Mouse (Mus musculus) large intestine, adult 2 months (tissue): ENCODE data around the gene Pfdn5. TPM values are rescaled to one million over a fixed set of nuclear protein-coding genes. Genes with fewer than 3 reads are reported as not detected.
"Not testable (repeated sequence)": the region's sequence is repeated elsewhere in the genome, so short reads cannot be mapped to it uniquely, and the experiment has no call there.

Source experiments
- DNase-seq: peaks from one replicate; pipeline ENCODE4 v3.0.0-alpha.2; 2012; ENCODE audit warnings: low read depth, low spot score
- WGBS: fragments of 180-500 bp; shearing (Covaris S2); methylation state at CpG from one replicate; pipeline ENCODE4 v1.1.7; 2018; 5-methylcytosine and 5-hydroxymethylcytosine counted together
- polyA plus RNA-seq: library from polyadenylated mRNA; depleted of rRNA; stranded (reverse); fragments of >200 nt; gene quantifications from 2 replicates; pipeline ENCODE4 v1.2.3, GENCODE M21; 2012

Gene Pfdn5
- polyA plus RNA-seq, 1 experiment: 98.7 TPM

- no peak for DNase-seq
- 43% methylated on average over 8 of the region's 8 CpGs for whole genome bisulfite sequencing
Measured at GRCm38 (mm10) chr15:102326892-102327291, 976 bp downstream of the Pfdn5 start.

DNA sequence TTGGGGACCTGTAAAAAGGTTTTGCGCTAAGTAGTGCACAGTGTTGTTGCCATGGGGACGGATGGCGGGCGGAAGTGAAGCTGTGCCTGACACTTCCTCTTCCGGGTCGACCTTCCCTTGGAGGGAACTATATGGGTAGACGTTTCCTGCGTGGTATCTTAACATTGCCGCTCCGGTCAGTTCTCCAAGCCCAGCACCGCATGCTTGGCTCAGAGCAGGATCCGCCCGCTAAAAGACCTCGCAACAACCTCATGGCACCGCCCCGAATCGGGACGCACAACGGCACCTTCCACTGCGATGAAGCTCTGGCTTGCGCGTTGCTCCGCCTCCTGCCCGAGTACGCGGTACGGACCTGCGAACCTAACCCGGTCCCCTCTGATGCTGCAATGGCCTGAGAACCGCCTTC is 5.7 kb downstream of the Pfdn5 start, which contains the start of gene Myg1:
Gene Myg1, plus strand, starts transcription at position 100 of the 406 bp plus-strand sequence.
- under 1% methylated on average over 30 of the region's 30 CpGs for WGBS
- DNase-seq: peak; percentile 83

DNA sequence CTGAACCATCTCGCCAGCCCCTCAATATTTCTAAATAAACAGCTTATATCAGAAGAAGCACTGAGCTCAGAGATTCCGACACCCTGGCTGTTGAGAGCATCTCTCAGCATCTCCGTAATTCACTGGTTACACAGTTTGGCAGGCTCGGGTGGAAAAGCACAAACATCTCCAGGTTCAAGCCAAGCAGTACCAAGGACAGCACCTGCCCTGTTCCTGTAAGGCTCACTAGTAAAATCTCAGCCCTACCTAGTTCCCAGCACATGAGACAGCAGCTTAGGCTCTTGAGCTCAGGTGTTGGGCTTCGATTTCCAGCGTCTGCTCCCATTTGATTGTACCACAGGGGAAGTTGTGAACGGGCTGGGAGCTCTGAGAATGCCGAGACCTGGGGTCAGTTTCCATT is 9.3 kb downstream of the Pfdn5 start:
- no peak for DNase-seq
- WGBS: 83% methylated on average over 8 of the region's 8 CpGs

DNA sequence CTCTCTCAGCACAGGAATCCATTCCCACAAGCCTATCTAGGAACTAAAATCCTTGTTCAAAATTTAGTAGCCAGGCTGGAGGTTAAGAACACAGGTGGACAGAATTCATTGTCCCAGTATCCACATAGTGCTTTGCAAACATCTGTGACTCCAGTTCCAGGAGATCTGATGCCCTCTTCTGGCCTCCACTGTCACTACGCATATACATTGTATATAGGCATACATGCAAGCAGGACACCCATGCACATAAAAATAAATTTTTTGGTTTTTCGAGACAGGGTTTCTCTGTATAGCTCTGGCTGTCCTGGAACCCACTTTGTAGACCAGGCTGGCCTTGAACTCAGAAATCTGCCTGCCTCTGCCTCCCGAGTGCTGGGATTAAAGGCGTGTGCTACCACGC is 10.0 kb downstream of the Pfdn5 start:
- DNase-seq: not testable (repeated sequence)
- 89% methylated on average over 5 of the region's 5 CpGs for WGBS

DNA sequence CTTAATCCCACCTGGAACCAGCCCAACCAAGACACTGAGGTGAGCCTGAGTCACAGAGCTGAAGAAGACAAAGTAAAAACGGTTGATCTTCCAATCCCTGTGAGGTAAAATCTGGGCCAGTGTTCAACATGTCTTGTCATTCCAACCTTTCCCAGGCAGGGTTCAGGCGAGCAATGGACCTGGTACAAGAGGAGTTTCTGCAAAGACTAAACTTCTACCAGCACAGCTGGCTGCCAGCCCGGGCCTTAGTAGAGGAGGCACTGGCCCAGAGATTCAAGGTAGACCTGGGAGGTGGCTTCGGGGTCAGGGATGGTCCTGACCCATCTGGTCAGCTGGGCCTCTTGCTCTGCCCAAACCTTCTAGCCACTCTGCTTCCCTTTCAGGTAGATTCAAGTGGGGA is 11.0 kb downstream of the Pfdn5 start:
- DNase-seq: no peak
- WGBS: 86% methylated on average over 4 of the region's 4 CpGs

DNA sequence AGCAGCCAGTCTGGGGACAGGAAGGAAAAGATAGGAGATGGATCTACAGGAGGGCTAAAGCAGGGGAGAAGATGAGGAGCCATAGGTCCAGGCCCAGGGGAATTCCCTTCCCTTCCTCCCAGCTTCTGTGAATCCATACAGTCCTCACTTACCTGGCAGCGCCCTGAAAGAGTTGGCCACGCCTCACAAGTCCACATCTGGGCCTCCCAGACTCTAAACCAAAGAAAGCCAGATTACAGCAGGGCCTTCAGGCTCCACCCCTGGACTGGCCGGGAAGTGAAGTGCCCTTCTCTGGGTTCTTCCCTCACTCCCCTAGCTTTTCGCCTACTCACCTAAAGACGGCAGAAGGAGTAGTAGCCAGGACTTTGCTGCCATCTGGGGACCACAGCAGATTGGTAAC is 13.7 kb downstream of the Pfdn5 start:
- DNase-seq: no peak
- WGBS: 49% methylated on average over 5 of the region's 5 CpGs

DNA sequence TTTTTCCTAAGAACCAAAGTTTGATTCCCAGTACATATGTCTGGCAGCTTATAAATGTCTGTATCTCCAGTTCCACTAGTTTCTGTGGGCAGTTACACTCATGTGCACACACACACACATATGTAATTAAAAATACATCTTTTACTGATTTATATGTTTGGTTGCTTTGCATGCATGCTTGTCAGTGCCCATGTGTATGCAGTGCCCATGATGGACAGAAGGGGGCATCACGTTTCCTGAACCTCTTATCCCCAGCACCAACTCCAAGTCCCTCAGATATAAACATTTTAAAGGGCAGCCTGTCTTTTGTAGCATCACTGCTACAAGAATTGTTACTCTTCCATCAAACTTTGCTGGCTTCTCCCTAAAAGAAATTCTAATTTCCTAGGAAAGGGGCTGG is 15.7 kb downstream of the Pfdn5 start:
- 9% methylated on average over 1 of the region's 1 CpGs for WGBS
- no peak for DNase-seq

DNA sequence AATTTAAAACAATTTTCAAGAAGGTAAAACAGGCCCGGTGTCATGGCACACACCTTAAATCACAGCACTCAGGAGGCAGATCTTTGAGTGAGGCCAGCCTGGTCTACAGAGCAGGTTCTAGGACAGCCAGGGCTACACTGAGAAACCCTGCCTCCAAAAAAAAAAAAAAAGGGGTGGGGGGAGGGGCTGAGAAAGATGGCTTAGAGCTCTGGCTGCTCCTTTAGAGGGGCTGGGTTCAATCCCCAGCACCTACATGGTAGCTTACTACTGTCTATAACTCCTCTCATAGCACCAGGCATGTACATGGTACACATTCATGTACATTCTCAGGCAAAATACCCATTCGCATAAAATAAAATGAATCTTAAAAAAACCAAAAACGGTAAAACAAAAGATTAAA is 18.6 kb downstream of the Pfdn5 start:
- no peak for DNase-seq
- 90% methylated on average over 3 of the region's 3 CpGs for WGBS

DNA sequence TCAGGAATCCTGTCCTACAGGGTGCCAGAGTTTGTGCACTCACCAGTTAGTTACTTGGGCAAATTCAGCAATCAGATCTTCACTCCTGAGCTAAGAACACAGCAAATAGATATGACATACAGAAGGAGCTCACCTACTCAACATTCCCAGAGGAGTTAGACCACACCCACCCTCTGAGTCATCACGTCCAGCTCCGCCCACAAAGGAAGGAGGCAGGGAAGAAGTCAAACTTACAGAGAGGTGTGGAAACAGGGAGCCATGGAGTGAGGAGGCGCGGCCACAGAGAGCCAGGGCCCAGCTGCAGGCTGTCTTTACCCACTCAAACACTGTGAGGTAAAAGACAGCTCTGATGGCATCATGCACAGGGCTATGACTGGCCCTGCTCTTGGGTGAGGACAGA is 20.5 kb downstream of the Pfdn5 start:
- 41% methylated on average over 4 of the region's 4 CpGs for WGBS

DNA sequence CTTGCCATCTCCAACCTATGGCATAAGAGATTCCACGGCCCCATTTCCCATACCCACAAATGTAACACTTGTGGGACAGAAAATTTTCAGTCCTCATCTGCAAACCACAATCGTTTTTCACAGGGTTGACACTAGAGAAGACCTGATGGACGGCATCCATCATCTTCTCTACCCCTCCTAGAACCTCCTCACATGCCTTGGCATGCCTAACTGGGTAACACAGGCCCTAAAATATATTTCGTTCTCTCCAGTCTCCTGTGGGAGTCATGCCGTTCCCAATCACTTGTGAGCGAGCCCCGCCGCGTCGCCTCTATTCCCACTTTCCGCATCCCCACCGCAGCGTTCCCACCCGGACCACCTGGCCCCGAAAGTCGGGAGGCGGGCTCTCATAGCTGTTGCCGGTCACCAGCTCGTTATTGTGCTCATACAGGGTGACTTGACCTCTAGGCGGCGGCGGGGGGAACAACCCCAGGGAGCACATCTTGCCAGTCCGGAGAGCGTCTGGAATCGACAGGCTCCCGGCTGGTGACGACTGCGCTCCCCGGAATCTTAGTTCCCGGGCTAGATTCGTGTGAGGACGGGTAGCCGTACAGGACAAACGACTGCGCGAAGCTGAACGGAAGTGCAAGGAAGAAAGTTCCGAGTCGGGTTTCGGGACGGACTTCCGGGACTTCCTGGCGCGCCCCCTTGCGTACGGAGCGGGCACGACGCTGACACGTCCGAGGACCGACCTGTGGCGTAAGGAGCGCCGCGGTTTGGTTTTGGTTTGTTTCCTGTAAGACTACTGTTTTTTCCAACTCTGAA is 24.4 kb downstream of the Pfdn5 start, which contains the start of gene Aaas:
Gene Aaas, minus strand, starts transcription at position 634 of the 804 bp plus-strand sequence.
- peak; percentile 87 for DNase-seq

More for the DNA sequence above, 20.5 kb downstream of the Pfdn5 start:
- no peak for DNase-seq

GRCm38 (mm10) chr15:102350942-102351291 is 25.0 kb downstream of the Pfdn5 start:
- no peak for DNase-seq
- WGBS: 5% methylated on average over 11 of the region's 11 CpGs

More for the DNA sequence above, 24.4 kb downstream of the Pfdn5 start, which contains the start of gene Aaas:
- under 1% methylated on average over 56 of the region's 56 CpGs for WGBS

DNA sequence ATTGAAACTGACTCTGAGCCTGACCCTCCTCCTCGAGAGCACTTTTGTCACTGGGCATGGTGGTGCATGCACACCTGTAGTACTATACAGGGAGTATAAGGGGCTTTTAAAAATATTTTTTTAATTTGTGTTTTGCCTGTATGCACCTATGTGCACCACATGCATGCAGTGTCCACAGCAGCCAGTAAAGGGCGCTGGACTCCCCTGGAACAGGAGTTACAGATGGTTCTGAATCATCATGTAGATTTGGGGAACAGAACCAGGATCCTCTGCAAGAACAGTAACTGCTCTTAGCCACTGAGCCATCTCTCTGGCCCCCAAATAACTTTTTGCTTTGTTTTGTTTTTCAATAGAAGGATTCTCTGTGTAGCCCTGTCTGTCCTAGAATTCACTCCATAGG is 26.3 kb downstream of the Pfdn5 start:
- DNase-seq: no peak
- WGBS: 59% methylated on average over 2 of the region's 2 CpGs

- 84% methylated on average over 2 of the region's 2 CpGs for WGBS
- DNase-seq: no peak
Measured at GRCm38 (mm10) chr15:102353986-102354385, 28.1 kb downstream of the Pfdn5 start.

DNA sequence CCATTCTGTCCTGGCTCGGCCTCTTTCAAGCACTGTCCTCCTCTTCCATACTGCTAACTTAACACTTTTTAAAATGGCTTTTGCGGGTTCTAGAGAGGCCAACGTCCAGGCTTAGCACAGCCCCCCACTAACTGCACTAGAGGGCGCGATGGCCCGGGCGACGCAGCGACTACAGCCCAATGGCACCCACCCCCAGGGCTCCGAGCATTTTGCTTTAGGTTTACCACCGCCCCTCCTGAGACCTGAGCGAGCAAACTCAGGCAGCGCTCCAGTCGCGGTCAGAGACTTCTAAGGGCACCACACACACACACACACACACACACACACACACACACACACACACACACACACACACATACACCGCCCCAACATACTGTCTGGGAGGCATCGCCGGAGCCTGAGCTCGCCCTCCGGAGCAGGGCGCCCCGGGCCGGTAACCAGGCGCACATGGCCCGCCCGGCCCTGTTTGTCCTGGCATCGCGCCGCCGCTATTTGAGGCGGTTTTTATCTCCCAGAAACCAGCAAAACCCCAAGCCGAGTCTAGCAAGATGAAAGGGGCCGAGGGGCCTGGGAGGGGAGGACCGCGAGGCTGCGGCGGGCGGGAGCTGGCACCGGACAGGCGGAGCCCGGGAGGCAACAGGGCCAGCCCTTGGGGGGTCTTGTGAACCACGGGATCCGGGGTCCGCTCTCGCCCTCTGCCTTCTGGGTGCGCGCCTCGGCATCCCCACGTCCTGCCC is 29.4 kb downstream of the Pfdn5 start:
- no peak for DNase-seq
- whole genome bisulfite sequencing: 1% methylated on average over 49 of the region's 49 CpGs

- WGBS: 18% methylated on average over 38 of the region's 38 CpGs
- no peak for DNase-seq
Measured at GRCm38 (mm10) chr15:102355871-102356441, 30.0 kb downstream of the Pfdn5 start.

GRCm38 (mm10) chr15:102356501-102357325 is 30.8 kb downstream of the Pfdn5 start:
- DNase-seq: no peak
- 73% methylated on average over 16 of the region's 16 CpGs for WGBS

- no peak for DNase-seq
- 14% methylated on average over 25 of the region's 25 CpGs for WGBS
Measured at GRCm38 (mm10) chr15:102358126-102358525, 32.2 kb downstream of the Pfdn5 start.

GRCm38 (mm10) chr15:102358834-102359233 is 32.9 kb downstream of the Pfdn5 start:
- DNase-seq: no peak
- WGBS: 28% methylated on average over 5 of the region's 5 CpGs

DNA sequence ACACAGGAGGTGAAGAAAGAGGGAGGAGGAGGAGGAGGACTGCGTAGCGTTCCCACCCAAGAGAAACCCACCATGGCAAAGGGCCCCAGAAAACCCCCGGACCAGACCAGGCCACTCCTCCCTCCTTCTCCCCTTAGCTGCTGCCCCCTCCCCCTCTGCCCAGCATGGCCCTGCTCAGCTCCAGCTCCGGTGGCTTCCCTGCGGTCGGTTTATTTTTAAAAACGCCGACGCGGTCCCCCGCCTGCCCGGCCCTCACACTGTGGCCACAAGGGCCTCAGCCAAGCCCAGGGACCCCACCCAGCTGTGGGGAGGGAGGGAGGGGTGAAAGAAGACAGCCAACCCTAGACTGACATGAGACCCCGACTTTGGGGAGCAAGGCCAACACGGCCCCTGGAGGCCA is 36.7 kb downstream of the Pfdn5 start:
- DNase-seq: no peak
- WGBS: 18% methylated on average over 14 of the region's 14 CpGs

- DNase-seq: no peak
- 83% methylated on average over 1 of the region's 1 CpGs for WGBS
Measured at GRCm38 (mm10) chr15:102364678-102365077, 38.8 kb downstream of the Pfdn5 start.
